ENCODE assay signal across 8 mouse cellular contexts in the genomic region with DNA sequence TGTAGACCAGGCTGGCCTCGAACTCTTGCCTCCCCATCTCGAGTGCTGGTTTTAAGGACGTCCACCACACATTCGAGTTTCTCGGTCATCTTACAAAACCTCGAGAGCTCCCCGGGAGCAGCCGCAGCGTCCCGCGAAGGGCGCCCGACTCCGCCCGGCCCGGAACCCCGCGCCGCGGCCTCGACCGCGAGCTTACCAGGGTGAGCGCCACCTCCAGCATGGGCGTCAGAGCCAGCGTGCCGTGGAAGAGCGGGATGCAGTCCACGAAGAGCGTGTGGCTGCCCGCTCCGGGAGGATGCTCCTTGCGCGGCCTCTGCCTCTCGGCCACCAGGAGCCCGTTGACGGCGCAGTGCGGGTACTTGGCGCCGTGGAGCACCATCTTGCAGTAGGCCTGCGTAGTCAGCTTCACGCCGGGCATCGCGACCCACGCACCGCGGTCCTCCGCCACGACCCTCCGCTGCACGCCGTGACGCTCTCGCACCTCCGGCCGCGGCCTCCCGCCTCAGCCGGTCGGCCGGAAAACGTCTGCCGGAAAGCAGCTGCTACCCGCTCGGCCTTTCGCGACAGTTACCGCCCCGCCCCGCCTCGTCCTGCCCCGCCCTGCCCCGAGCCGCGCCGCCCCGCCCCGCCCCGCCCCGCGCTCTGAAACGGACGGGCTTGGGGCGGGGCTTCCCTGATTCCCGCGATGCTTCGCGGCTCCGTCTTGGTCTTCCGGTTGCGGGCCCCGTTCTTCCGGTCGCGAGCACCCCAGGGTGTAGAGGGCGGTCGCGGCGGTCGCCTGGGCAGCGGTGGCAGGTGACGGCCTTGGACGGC. TPM values are rescaled to one million over a fixed set of nuclear protein-coding genes. Genes with fewer than 3 reads are reported as not detected.
DNase-seq lines count a peak whose midpoint lies in the region; ATAC-seq and TF ChIP-seq lines count a peak whose summit lies in the region.

A gene (minus strand): TSS at position 519 of the 813 bp plus-strand sequence.
A gene (plus strand): TSS at position 662 of the 813 bp plus-strand sequence.

- peak within 1 kb of the TSS; percentile 66 for H3K27ac ChIP-seq in MEL (ENCODE audit: control insufficient read depth, low read depth, low read length)
- peak within 1 kb of the TSS; percentile 83 for H3K27ac ChIP-seq in cerebellum, adult 2 months (ENCODE audit: insufficient read depth, low read length)
- peak within 1 kb of the TSS; percentile 87 for H3K27ac ChIP-seq in lung, embryonic 14.5 days (ENCODE audit: low read depth)

- H3K79me2 ChIP-seq in MEL (ENCODE audit: control insufficient read depth, insufficient read depth, low read length, poor library complexity), result peaks cover 76% of the 10 kb centered on the region

- H3K4me3 ChIP-seq in MEL (ENCODE audit: control insufficient read depth in 1 of 2, insufficient read depth in 1 of 2, low read depth in 2 of 2, low read length in 2 of 2), result peak within 1 kb of the TSS; percentile 87 to 100
- H3K4me3 ChIP-seq in cerebellum, adult 2 months (replicated peaks; ENCODE audit: insufficient read depth, low read depth, low read length), result peak within 1 kb of the TSS; percentile 91
- peak within 1 kb of the TSS; percentile 97 for H3K4me3 ChIP-seq in lung, embryonic 14.5 days (ENCODE audit: low read depth, low read length)

- H3K27me3 ChIP-seq in MEL (ENCODE audit: control insufficient read depth in 1 of 2, insufficient read depth in 2 of 2, low read length in 2 of 2), result no peaks in the 10 kb centered on the region
- H3K27me3 ChIP-seq in cerebellum, adult 2 months (ENCODE audit: control insufficient read depth, insufficient read depth, low read length), result no peaks in the 10 kb centered on the region
- H3K27me3 ChIP-seq in lung, embryonic 14.5 days (ENCODE audit: insufficient read depth, low read length), result no peaks in the 10 kb centered on the region

- no peak for TF ChIP-seq EP300 in MEL (IDR thresholded peaks at IDR 0.05; ENCODE audit: low read depth in 1 of 2, low read length in 2 of 2)

- peaks cover 4 to 22% of the 10 kb centered on the region in 2 experiments for H3K36me3 ChIP-seq in MEL (ENCODE audit: control insufficient read depth in 1 of 2, insufficient read depth in 2 of 2, low read length in 2 of 2)
- H3K36me3 ChIP-seq in lung, embryonic 14.5 days (ENCODE audit: insufficient read depth), result peaks cover 35% of the 10 kb centered on the region

- no peak for TF ChIP-seq RAD21 in MEL (IDR thresholded peaks at IDR 0.05; ENCODE audit: low read depth, low read length)

- DNase-seq in MEL (ENCODE audit: low read depth, low spot score), result peak; percentile 92
- DNase-seq in cerebellum, adult 2 months, result peak; percentile 90 to 94
- peak; percentile 86 for DNase-seq in forelimb bud, embryonic 11.5 days (ENCODE audit: low read depth, low spot score)
- peak; percentile 84 for DNase-seq in layer of hippocampus, adult 8-10 months (ENCODE audit: low spot score in 2 of 2)
- peak; percentile 96 for DNase-seq in lung, embryonic 14.5 days
- DNase-seq in testis, postnatal 14 days (ENCODE audit: low spot score), result peak; percentile 93

- ATAC-seq in hematopoietic stem cell, adult 5-6 weeks (replicated peaks in 1 of 2; ENCODE audit: insufficient read depth in 1 of 2, low FRiP score in 2 of 2, low TSS enrichment in 1 of 2, low read depth in 1 of 2, poor library complexity in 2 of 2, severe bottlenecking in 2 of 2), result peak; percentile 78 to 87
- peak; percentile 94 for ATAC-seq in lung, embryonic 14.5 days (ENCODE audit: insufficient read depth)
- peak; percentile 82 for ATAC-seq in neutrophil, adult 5-6 weeks (ENCODE audit: extremely low read depth, insufficient number of reproducible peaks, low FRiP score, poor library complexity, severe bottlenecking)

- peak within 1 kb of the TSS; percentile 94 for H3K4me2 ChIP-seq in lung, embryonic 14.5 days

- TF ChIP-seq CTCF in MEL (IDR thresholded peaks at IDR 0.05 in 2 of 3, conservative IDR thresholded peaks at IDR 0.05 in 1 of 3; ENCODE audit: control insufficient read depth in 1 of 3, insufficient read depth in 1 of 3, low read depth in 2 of 3, low read length in 3 of 3, poor library complexity in 1 of 3, severe bottlenecking in 1 of 3), result no peak
- no peak for TF ChIP-seq CTCF in cerebellum, adult 2 months (IDR thresholded peaks at IDR 0.05; ENCODE audit: borderline replicate concordance, insufficient read depth, low read depth, low read length)
- TF ChIP-seq CTCF in lung, embryonic 14.5 days (IDR thresholded peaks at IDR 0.05; ENCODE audit: low read depth), result no peak; the same call in 1 of the 2 replicates

- H3K4me1 ChIP-seq in MEL (ENCODE audit: control insufficient read depth in 1 of 2, insufficient read depth in 2 of 2, low read length in 2 of 2), result peaks cover 0 to 18% of the 10 kb centered on the region in 2 experiments; a peak in 2 of 4 replicates
- H3K4me1 ChIP-seq in cerebellum, adult 2 months (ENCODE audit: control insufficient read depth, insufficient read depth, low read length), result peaks cover 46% of the 10 kb centered on the region
- H3K4me1 ChIP-seq in lung, embryonic 14.5 days (ENCODE audit: insufficient read depth), result peaks cover 15% of the 10 kb centered on the region; the same call in 1 of the 2 replicates

- peak within 1 kb of the TSS; percentile 90 for H3K9ac ChIP-seq in MEL (ENCODE audit: control insufficient read depth, low read depth, low read length, poor library complexity, severe bottlenecking)
- H3K9ac ChIP-seq in lung, embryonic 14.5 days, result peak within 1 kb of the TSS; percentile 96

- no peaks in the 10 kb centered on the region for H3K9me3 ChIP-seq in MEL (replicated peaks; ENCODE audit: insufficient read depth, low read length)
- H3K9me3 ChIP-seq in lung, embryonic 14.5 days (ENCODE audit: low read depth, low read length), result no peaks in the 10 kb centered on the region

- TF ChIP-seq POLR2A in MEL (IDR thresholded peaks at IDR 0.05; ENCODE audit: control insufficient read depth in 1 of 2, insufficient read depth in 1 of 2, low read depth in 1 of 2, low read length in 2 of 2, poor library complexity in 1 of 2), result peak; percentile 95 to 96
- TF ChIP-seq POLR2A in cerebellum, adult 2 months (IDR thresholded peaks at IDR 0.05; ENCODE audit: borderline replicate concordance, insufficient read depth, low read length), result peak; percentile 99

- under 1% methylated on average over 104 of the region's 105 CpGs for WGBS in cerebellum, adult 2 months
- under 1% methylated on average over 105 of the region's 105 CpGs for WGBS in lung, embryonic 14.5 days

TF ChIP-seq in MEL, 35 proteins besides CTCF, POLR2A, EP300 and RAD21:
- TF ChIP-seq ELF1 (IDR thresholded peaks at IDR 0.05; ENCODE audit: low read depth, low read length) (peak; percentile 71), CHD1 (IDR thresholded peaks at IDR 0.05; ENCODE audit: low read depth, low read length) (no peak), USF2 (IDR thresholded peaks at IDR 0.05; ENCODE audit: borderline replicate concordance in 1 of 2, insufficient read depth in 1 of 2, low read depth in 1 of 2, low read length in 2 of 2) (no peak), POLR2AphosphoS2 (IDR thresholded peaks at IDR 0.05; ENCODE audit: low read length) (peak; percentile 79), MAX (IDR thresholded peaks at IDR 0.05; ENCODE audit: low read length) (0 out of 2 replicates have a peak, but pooled peaks have one; percentile 18), SMC3 (IDR thresholded peaks at IDR 0.05; ENCODE audit: low read depth, low read length) (no peak), USF1 (IDR thresholded peaks at IDR 0.05; ENCODE audit: low read depth, low read length) (no peak), CHD2 (IDR thresholded peaks at IDR 0.05; ENCODE audit: low read length) (peak; percentile 73; the same call in 1 of the 2 replicates), TCF12 (IDR thresholded peaks at IDR 0.05; ENCODE audit: low read depth, low read length) (0 out of 2 replicates have a peak, but pooled peaks have one; percentile 16), ZKSCAN1 (IDR thresholded peaks at IDR 0.05; ENCODE audit: low read depth, low read length) (no peak), NELFE (IDR thresholded peaks at IDR 0.05; ENCODE audit: low read depth, low read length) (peak; percentile 95), MXI1 (IDR thresholded peaks at IDR 0.05; ENCODE audit: low read depth, low read length) (peak; percentile 57), UBTF (IDR thresholded peaks at IDR 0.05; ENCODE audit: borderline replicate concordance, insufficient read depth, low read depth, low read length) (no peak), ZMIZ1 (IDR thresholded peaks at IDR 0.05; ENCODE audit: low read depth, low read length) (peak; percentile 93), MAFK (IDR thresholded peaks at IDR 0.05; ENCODE audit: borderline replicate concordance, low read depth, low read length) (no peak), SIN3A (IDR thresholded peaks at IDR 0.05; ENCODE audit: low read length) (peak; percentile 72), TAL1 (IDR thresholded peaks at IDR 0.05; ENCODE audit: low read length) (no peak), RCOR1 (IDR thresholded peaks at IDR 0.05; ENCODE audit: low read depth, low read length) (no peak), MYC (IDR thresholded peaks at IDR 0.05; ENCODE audit: low read depth, low read length) (no peak), MYB (IDR thresholded peaks at IDR 0.05; ENCODE audit: low read depth, low read length) (no peak), HCFC1 (IDR thresholded peaks at IDR 0.05; ENCODE audit: low read depth, low read length) (peak; percentile 83)

RNA-seq across cellular contexts. Expression of the first gene that starts in this region (rescaled TPM):
- 0.54 TPM in 1 of 2 replicates, not detected in the other for total RNA-seq in MEL (2012; rRNA removed)
- polyA plus RNA-seq in MEL (2012; ENCODE audit: insufficient read depth in 1 of 2, insufficient read length in 2 of 2, low read depth in 1 of 2, low replicate concordance in 2 of 2, missing spikeins in 1 of 2), result under 1 TPM in 1 of 2 experiments, not detected in 1; 0.21 TPM
- 1.1 and 1.9 TPM in 2 replicates for polyA plus RNA-seq in cerebellum, adult 2 months (2012; rRNA removed)
- not detected in 2 replicates for total RNA-seq in hematopoietic stem cell, adult 5-6 weeks (2017)
- total RNA-seq in layer of hippocampus, adult 8-10 months (2022), result under 1 TPM in 1 of 4 experiments, not detected in 3; 0.57 TPM
- polyA plus RNA-seq in lung, embryonic 14.5 days (2014; fragmentation: Nextera tagmentation; extraction: Ambion mirVana), result 2.6 and 5.0 TPM in 2 replicates
- total RNA-seq in neutrophil, adult 5-6 weeks (2017), result not detected in 2 replicates

RNA-seq across cellular contexts. Expression of the second gene that starts in this region (rescaled TPM):
- 1,299 and 1,431 TPM in 2 replicates for total RNA-seq in MEL (2012; rRNA removed)
- polyA plus RNA-seq in MEL (2012; ENCODE audit: insufficient read depth in 1 of 2, insufficient read length in 2 of 2, low read depth in 1 of 2, low replicate concordance in 2 of 2, missing spikeins in 1 of 2), result 1,000 to 10,000 TPM; 1,011 to 2,173 TPM
- polyA plus RNA-seq in cerebellum, adult 2 months (2012; rRNA removed), result 2,746 and 2,917 TPM in 2 replicates
- 291 and 395 TPM in 2 replicates for total RNA-seq in hematopoietic stem cell, adult 5-6 weeks (2017)
- 1,000 to 10,000 TPM; 1,017 to 1,068 (median 1,043) TPM for total RNA-seq in layer of hippocampus, adult 8-10 months (2022)
- 941 and 956 TPM in 2 replicates for polyA plus RNA-seq in lung, embryonic 14.5 days (2014; fragmentation: Nextera tagmentation; extraction: Ambion mirVana)
- 180 and 197 TPM in 2 replicates for total RNA-seq in neutrophil, adult 5-6 weeks (2017)

Comparison
In these comparisons a context has a peak if more than half of its experiments do, and no peak if none do; other contexts are left out.
1. Peak in every context shown above with its lines: DNase-seq, ATAC-seq, H3K4me3 ChIP-seq and H3K27ac ChIP-seq.